Mouse (Mus musculus) limb, embryonic 14.5 days (tissue): Measurements from ENCODE around the gene Npy4r. TPM values are rescaled to one million over a fixed set of nuclear protein-coding genes. Genes with fewer than 3 reads are reported as not detected.

Experiments
- ATAC-seq: fragments of 200-750 bp; cut with Nextera tagmentation; 2 replicates; pipeline ENCODE4 v1.8.0; 2017; ENCODE audit warnings: low read depth, moderate number of reproducible peaks, moderate TSS enrichment; ENCODE audit not compliant: low FRiP score
- DNase-seq: peaks from one replicate; pipeline ENCODE4 v3.0.0-alpha.2; 2015; ENCODE audit warnings: low spot score
- H3K27ac ChIP-seq: fragments of 300-500 bp; sonication (generic); replicated peaks from 2 replicates; pipeline ENCODE4 v1.5.1; 2014; ENCODE audit warnings: low read depth, mild to moderate bottlenecking, low read length, moderate library complexity, mixed read lengths
- H3K27me3 ChIP-seq: fragments of 300-500 bp; sonication (generic); 2 replicates; pipeline ENCODE4 v1.6.1; 2014; ENCODE audit warnings: low read length, mixed read lengths; ENCODE audit not compliant: control insufficient read depth, insufficient read depth
- H3K36me3 ChIP-seq: fragments of 300-500 bp; sonication (generic); 2 replicates; pipeline ENCODE4 v1.6.1; 2014; ENCODE audit warnings: mild to moderate bottlenecking, low read length, moderate library complexity, mixed read lengths; ENCODE audit not compliant: control insufficient read depth, insufficient read depth
- H3K4me1 ChIP-seq: fragments of 300-500 bp; sonication (generic); 2 replicates; pipeline ENCODE4 v1.6.1; 2014; ENCODE audit warnings: antibody characterized with exemption, low read length, mixed read lengths; ENCODE audit not compliant: control insufficient read depth, insufficient read depth
- H3K4me2 ChIP-seq: fragments of 300-500 bp; sonication (generic); replicated peaks from 2 replicates; pipeline ENCODE4 v1.6.1; 2014; ENCODE audit warnings: low read depth, mild to moderate bottlenecking, low read length, moderate library complexity; ENCODE audit not compliant: severe bottlenecking
- H3K4me3 ChIP-seq: fragments of 300-500 bp; sonication (generic); replicated peaks from 2 replicates; pipeline ENCODE4 v1.5.1; 2014; ENCODE audit warnings: low read length
- H3K9ac ChIP-seq: fragments of 300-500 bp; sonication (generic); 2 replicates; pipeline ENCODE4 v1.6.1; 2014; ENCODE audit warnings: mild to moderate bottlenecking, low read depth, low read length, moderate library complexity; ENCODE audit not compliant: severe bottlenecking
- H3K9me3 ChIP-seq: fragments of 300-500 bp; sonication (generic); 2 replicates; pipeline ENCODE4 v1.6.1; 2016; ENCODE audit warnings: low read length; ENCODE audit not compliant: control insufficient read depth
- POLR2A ChIP-seq: fragments of 200-500 bp; IDR thresholded peaks from 2 replicates; pipeline ENCODE4 v1.8.0; 2012; ENCODE audit warnings: inconsistent platforms, mild to moderate bottlenecking, moderate library complexity, borderline replicate concordance; ENCODE audit not compliant: insufficient read depth, insufficient read length; ENCODE audit errors: extremely low read depth
- WGBS: fragments of 180-500 bp; shearing (Covaris S2); extraction: QIAGEN DNeasy Blood & Tissue Kit; methylation state at CpG from one replicate; pipeline ENCODE4 v1.1.7; 2014; 5-methylcytosine and 5-hydroxymethylcytosine counted together
- polyA plus RNA-seq, 2 experiments: library from polyadenylated mRNA; depleted of rRNA in 1 of 2; stranded (reverse) in 1 of 2; unstranded in 1 of 2; fragments of >200 nt; fragmentation: Nextera tagmentation in 1 of 2; extraction: Ambion mirVana in 1 of 2; gene quantifications; 2 replicates each; pipeline versions ENCODE4 v1.2.1 to v1.2.3; 2012 to 2014

The Npy4r gene
- 0.01 and 0.06 TPM in 2 replicates for polyA plus RNA-seq (2012; rRNA removed)
- 0.06 TPM in 1 of 2 replicates, not detected in the other for polyA plus RNA-seq (2014; fragmentation: Nextera tagmentation; extraction: Ambion mirVana)

- ATAC-seq (no peak), DNase-seq (peak; percentile 16)
- no peak within 1 kb of the TSS for H3K27ac ChIP-seq
- H3K9ac ChIP-seq: no peak within 1 kb of the TSS
- H3K36me3 ChIP-seq: no peaks in the 10 kb centered on the region
- TF ChIP-seq POLR2A: no peak
- peak within 1 kb of the TSS; percentile 32; the same call in 1 of the 2 replicates for H3K4me2 ChIP-seq
- 16% methylated on average over 14 of the region's 16 CpGs for WGBS
- H3K4me3 ChIP-seq: no peak within 1 kb of the TSS
- no peaks in the 10 kb centered on the region for H3K9me3 ChIP-seq
- no peaks in the 10 kb centered on the region for H3K27me3 ChIP-seq
- H3K4me1 ChIP-seq: peaks cover 5% of the 10 kb centered on the region; the same call in 1 of the 2 replicates
Measured at GRCm38 (mm10) chr14:34152342-34152741, at the start of gene Npy4r. TSS of gene Npy4r (minus strand) at chr14:34152489.

DNA sequence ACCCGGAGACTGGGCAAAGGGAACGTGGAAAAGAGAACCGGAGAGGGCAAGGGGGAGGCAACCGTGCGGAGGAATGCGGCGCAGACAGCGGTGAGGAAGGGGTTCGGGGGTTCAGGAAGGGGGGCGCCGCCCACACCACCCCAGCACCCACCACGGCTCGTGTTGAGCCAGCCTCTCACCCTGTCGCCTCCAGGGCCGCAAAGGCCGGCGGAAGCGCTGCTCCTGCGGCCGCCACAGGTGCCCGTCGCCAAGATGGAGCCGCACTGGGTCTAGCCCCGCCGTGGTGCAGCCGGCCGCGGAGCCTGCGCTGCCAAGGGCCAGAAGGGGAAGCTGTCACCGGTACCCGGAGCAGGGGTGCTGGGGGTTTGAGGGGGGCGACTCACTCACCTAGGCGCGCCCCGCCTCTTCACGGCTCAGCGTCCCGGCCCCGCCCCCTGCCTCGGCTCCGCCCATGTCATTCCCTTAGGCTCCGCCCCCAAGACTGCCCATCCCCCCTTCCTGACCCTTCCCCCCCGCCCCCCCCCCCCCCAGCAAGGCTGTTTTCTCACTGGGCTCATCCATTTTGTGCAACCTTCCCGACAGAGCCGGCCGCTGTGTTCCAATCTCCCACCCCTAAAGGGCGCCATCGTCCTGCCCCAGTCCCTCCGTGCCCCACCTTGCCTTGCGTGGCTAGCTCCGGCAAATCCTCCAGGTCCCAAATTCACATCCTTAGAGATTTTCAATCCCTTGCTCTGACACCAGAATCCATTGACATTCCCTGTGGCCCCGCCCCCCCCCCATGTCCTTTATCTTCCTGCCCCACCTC is 49.1 kb upstream of the Npy4r start, which contains the start of gene Gprin2:
Gprin2 (minus strand) TSS at position 423 of the 805 bp plus-strand sequence.
- Histone ChIP-seq H3K27ac (no peak within 1 kb of the TSS), H3K36me3 (no peaks in the 10 kb centered on the region), H3K4me2 (peak within 1 kb of the TSS; percentile 95), H3K4me1 (peaks cover 9% of the 10 kb centered on the region), H3K4me3 (peak within 1 kb of the TSS; percentile 68), H3K9me3 (no peaks in the 10 kb centered on the region), H3K27me3 (no peaks in the 10 kb centered on the region; the same call in 1 of the 2 replicates), H3K9ac (peak within 1 kb of the TSS; percentile 70)
- ATAC-seq (peak; percentile 47), DNase-seq (no peak)
- no peak for TF ChIP-seq POLR2A
- WGBS: 6% methylated on average over 29 of the region's 52 CpGs

DNA sequence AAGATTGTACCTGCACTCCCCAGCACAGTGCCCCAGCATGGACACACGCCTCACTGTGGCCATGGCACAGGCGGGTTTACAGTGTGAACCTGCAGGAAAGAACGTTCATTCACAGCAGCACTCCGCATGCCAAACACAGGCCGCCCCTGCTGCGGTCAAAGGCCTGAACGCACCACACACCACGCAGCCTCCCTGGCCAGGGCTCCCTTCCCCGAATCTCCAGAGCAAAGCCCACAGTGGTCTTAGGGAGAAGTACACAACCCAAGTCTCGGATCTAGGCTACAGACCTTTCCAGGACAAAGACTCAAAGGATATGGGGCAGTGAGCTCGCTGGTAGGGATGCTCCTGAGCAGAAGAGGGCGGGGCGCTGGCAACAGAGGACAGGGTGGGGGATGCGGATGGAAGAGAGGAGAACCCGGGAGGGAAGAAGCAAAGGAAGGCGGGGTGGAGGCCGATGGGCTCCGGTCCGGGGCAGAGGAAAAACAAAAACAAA is 48.5 kb upstream of the Npy4r start:
- Histone ChIP-seq H3K27me3 (no peaks in the 10 kb centered on the region; the same call in 1 of the 2 replicates), H3K4me2 (peak overlapping the region; percentile 95), H3K4me1 (peaks cover 15% of the 10 kb centered on the region), H3K9me3 (no peaks in the 10 kb centered on the region), H3K9ac (peak overlapping the region; percentile 70), H3K4me3 (peak overlapping the region; percentile 68), H3K36me3 (no peaks in the 10 kb centered on the region), H3K27ac (no peak overlapping the region)
- DNase-seq: no peak
- peak; percentile 79 for ATAC-seq
- 3% methylated on average over 19 of the region's 19 CpGs for WGBS
- TF ChIP-seq POLR2A: no peak

- H3K4me3 ChIP-seq: no peak overlapping the region
- H3K27ac ChIP-seq: no peak overlapping the region
- no peak for ATAC-seq
- H3K9ac ChIP-seq: no peak overlapping the region
- TF ChIP-seq POLR2A: no peak
- no peaks in the 10 kb centered on the region for H3K9me3 ChIP-seq
- no peak for DNase-seq
- no peaks in the 10 kb centered on the region for H3K36me3 ChIP-seq
- peaks cover 15% of the 10 kb centered on the region for H3K4me1 ChIP-seq
- H3K4me2 ChIP-seq: no peak overlapping the region
- no peaks in the 10 kb centered on the region; the same call in 1 of the 2 replicates for H3K27me3 ChIP-seq
- WGBS: 23% methylated on average over 4 of the region's 4 CpGs
Measured at GRCm38 (mm10) chr14:34196706-34197105, 44.4 kb upstream of the Npy4r start.

- TF ChIP-seq POLR2A: no peak
- no peak overlapping the region for H3K4me2 ChIP-seq
- no peaks in the 10 kb centered on the region for H3K36me3 ChIP-seq
- no peak overlapping the region for H3K9ac ChIP-seq
- no peak for DNase-seq
- no peaks in the 10 kb centered on the region; the same call in 1 of the 2 replicates for H3K27me3 ChIP-seq
- peaks cover 11% of the 10 kb centered on the region for H3K4me1 ChIP-seq
- no peak overlapping the region for H3K4me3 ChIP-seq
- ATAC-seq: no peak
- no peak overlapping the region for H3K27ac ChIP-seq
- H3K9me3 ChIP-seq: no peaks in the 10 kb centered on the region
- 84% methylated on average over 15 of the region's 15 CpGs for WGBS
Measured at GRCm38 (mm10) chr14:34195466-34195865, 43.2 kb upstream of the Npy4r start.
